Mouse (Mus musculus) lung, postnatal 0 days (tissue): ENCODE measurements around the gene Twsg1.

Experiments used
- CTCF ChIP-seq: IDR thresholded peaks from 2 replicates; pipeline ENCODE4 v1.5.1; 2016; ENCODE audit warnings: antibody characterized with exemption, mild to moderate bottlenecking
- EP300 ChIP-seq: IDR thresholded peaks from 2 replicates; pipeline ENCODE4 v1.6.1; 2016; ENCODE audit warnings: antibody characterized with exemption, mild to moderate bottlenecking, control low read depth

DNA sequence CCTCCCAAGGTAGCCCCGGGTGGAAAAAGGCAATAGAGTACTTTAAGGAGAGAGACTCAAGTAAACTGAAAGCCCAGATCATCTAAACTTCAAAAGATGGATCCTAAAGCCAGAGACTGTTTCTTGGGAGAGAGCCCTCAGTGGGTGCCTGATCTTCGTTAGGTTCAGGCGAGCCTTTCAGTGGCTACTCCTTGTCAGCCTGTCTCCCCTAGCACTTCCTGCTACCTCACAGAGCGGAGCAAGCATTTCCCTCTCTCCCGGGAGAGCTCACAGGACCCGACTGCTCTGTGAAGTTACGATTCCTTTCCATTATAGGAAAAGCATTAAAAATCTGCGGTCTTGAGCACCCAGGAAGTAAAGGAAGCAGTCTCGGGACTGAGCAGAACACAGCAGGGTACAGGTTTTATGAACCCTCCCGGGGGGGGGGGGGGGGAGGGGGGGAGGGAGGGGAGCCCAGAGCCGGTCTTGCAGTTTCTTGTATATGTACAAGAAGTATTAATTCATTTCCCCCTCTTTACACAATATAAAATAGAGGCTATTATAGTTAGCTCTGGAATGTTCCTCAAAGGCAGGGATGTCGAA, 44.6 kb downstream of the Twsg1 start:
- no peak for TF ChIP-seq CTCF
- TF ChIP-seq EP300: no peak
